Mouse (Mus musculus) spleen, adult 2 months (tissue): Measurements from ENCODE around the gene Slc25a43.

Experiments
- CTCF ChIP-seq: fragments of 200-500 bp; IDR thresholded peaks from 2 replicates; pipeline ENCODE4 v1.5.1; 2011; ENCODE audit warnings: mild to moderate bottlenecking, inconsistent platforms; ENCODE audit not compliant: insufficient read depth, insufficient read length, insufficient replicate concordance; ENCODE audit errors: extremely low read depth
- POLR2A ChIP-seq: fragments of 200-500 bp; IDR thresholded peaks from 2 replicates; pipeline ENCODE4 v1.6.1; 2011; ENCODE audit warnings: low read depth, low read length, inconsistent platforms

DNA sequence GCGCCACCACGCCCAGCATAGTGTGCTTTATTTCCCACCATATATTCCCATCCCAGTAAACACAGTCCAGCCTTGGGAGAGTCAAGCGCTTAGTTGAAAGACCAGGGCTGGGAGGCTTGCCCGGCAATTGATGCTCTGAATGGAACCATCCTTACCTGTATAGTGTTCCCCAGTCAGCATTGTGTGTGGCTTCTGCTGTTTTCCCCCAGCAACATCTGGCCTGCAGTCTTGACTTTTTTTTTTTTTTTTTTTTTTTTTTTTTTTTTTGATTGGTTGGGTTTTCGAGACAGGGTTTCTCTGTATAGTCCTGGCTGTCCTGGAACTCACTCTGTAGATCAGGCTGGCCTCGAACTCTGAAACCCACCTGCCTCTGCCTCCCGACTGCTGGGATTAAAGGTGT lies 1.9 kb downstream of the Slc25a43 start:
- TF ChIP-seq CTCF (no peak), POLR2A (no peak)
